Mouse (Mus musculus) gastrocnemius, postnatal 25 days (tissue): ENCODE measurements around the gene Gh. TPM values are rescaled to one million over a fixed set of nuclear protein-coding genes. Genes with fewer than 3 reads are reported as not detected.
A peak's percentile ranks its signal among the peaks of the same experiment; 100 is the strongest.

Experiments used
- DNase-seq: peaks from one replicate; pipeline ENCODE4 v3.0.0; 2022
- total RNA-seq, 2 experiments: library from RNA; stranded (reverse); gene quantifications; 1 replicate in 1 of 2; 2 replicates in 1 of 2; pipeline ENCODE4 v1.2.3; 2021

The Gh gene
- total RNA-seq, 2 experiments from 2014 or later = not detected

DNA sequence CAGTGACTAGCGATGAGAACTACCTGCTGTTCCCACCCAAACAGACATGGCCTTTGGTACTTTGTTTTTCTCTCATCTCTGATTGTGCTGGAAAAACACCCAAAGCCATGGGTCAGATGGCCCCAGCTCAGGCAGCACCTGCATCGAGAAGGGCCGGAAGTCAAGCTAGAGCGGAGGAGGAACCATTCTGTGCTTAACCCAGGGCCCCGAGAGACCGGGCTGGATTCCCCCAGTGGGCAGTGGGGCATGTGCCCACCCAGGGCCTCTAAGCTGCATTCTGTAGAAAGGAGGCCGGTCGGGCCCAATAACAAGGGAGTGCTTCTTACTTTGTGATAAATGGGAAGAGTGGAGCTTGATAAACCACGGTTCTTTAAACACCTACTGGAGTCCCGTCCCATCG, 6.5 kb upstream of the Gh start:
- no peak for DNase-seq

GRCm38 (mm10) chr11:106307432-106307831, 5.8 kb upstream of the Gh start:
- DNase-seq = no peak

GRCm38 (mm10) chr11:106306758-106307157, 5.1 kb upstream of the Gh start:
- DNase-seq = no peak

- no peak for DNase-seq
Observed at GRCm38 (mm10) chr11:106306065-106306385, 4.4 kb upstream of the Gh start.

GRCm38 (mm10) chr11:106305348-106306064, 3.8 kb upstream of the Gh start:
- DNase-seq = no peak

DNA sequence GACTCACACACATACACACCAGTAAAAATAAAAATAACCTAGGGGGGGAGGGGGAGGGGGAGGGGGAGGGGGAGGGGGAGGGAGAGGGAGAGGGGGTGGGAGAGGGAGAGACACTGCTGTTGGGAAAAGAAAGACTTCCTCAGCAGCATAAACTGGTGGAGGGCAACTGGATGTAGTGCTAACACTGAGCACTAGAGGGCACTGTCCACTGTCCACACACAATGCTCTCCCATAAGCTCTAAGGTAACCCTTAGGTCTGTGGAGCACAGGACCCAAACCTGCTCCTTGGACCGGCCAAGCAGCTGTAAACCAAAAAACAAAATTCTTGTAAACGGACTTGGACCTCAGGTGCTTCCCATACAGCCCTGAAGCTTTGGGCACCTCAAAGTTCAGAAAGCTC, 969 bp upstream of the Gh start:
- no peak for DNase-seq

GRCm38 (mm10) chr11:106291861-106292260, 9.8 kb downstream of the Gh start:
- DNase-seq = no peak

DNA sequence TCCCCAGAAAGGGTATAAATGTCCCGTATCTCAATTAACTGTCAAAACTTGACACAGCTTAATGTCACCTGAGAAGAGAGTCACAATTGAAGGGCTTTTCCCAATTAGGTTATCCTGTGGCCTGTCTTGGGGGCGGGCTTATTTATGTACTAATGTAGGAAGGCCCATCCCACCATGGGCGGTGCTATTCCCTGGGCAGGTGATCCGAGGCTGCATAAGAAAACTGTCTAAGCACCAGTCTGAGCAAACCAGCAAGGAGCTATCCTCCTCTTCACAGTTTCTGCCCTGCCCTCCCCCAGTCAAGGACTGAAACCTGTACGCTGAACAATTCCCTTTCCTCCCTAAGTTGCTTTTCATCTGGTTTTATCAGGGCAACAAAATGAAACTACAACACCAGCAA, 11.3 kb downstream of the Gh start:
- DNase-seq = no peak

DNA sequence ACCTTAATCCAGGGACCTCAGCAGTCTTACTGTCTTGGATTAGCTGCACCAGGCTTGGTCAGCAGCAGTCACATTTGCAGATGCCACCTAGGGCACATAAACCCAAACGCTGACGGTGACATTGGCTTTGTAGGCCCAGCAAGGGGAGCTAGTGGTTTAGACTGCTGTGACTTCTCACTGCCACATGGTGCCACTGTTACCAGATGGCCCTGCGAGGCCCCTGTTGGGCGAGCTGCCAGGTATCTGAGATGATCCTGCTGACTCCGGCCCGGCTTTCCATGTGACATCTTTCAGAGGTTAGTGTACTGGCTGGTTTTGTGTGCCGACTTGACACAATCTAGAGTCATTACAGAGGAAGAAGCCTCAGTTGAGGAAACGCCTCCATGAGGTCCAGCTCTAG, 12.3 kb downstream of the Gh start:
- peak; percentile 66 for DNase-seq

GRCm38 (mm10) chr11:106286987-106287386, 14.7 kb downstream of the Gh start:
- DNase-seq = no peak

GRCm38 (mm10) chr11:106286206-106286605, 15.5 kb downstream of the Gh start:
- no peak for DNase-seq

- no peak for DNase-seq
Observed at GRCm38 (mm10) chr11:106284126-106284525, 17.5 kb downstream of the Gh start.

DNA sequence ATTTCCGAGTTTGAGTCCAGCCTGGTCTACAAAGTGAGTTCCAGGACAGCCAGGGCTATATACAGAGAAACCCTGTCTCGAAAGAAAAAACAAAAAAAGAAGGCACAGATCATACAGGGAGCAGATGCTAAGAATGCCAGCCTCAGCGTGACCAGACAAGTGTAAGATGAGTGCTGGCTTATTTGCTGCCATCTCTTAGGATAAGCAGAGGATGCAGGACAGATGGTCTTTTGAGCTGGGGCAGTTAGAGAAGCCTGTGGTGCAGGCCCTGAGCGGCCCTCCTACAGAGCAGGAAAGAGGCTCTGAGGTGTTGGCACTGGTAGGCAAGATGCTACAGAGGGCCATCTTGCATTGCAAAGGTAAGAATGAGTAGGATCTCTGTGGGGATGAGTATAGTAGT, 18.3 kb downstream of the Gh start:
- DNase-seq = no peak

DNA sequence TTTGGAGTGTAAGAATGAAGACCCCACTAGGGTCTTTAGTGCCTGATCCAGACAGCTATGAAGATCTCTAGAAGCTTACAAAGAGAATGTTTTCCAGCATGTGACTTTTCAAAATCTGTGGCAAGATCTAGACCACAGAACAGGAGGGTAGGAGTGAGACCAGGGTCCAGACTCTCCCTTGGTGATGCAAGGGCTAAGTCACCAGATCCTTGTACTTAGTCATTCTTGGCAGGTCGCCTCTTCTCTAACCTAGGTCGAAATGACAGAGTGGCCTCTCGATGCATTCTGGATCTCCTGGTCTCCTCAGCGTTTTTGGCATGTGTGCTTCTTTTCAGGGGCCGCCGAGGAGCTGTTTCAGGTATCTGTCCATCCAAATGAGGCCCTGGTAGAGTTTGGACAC, 19.2 kb downstream of the Gh start:
- no peak for DNase-seq

- DNase-seq = peak; percentile 87
Observed at GRCm38 (mm10) chr11:106276454-106276853, 25.2 kb downstream of the Gh start, which contains the start of gene Tcam1. Gene Tcam1, plus strand, starts transcription at chr11:106276672.

- DNase-seq = peak; percentile 56
Observed at GRCm38 (mm10) chr11:106274971-106275411, 26.7 kb downstream of the Gh start.

- no peak for DNase-seq
Observed at GRCm38 (mm10) chr11:106274374-106274773, 27.3 kb downstream of the Gh start.

GRCm38 (mm10) chr11:106273811-106274210, 27.9 kb downstream of the Gh start:
- no peak for DNase-seq

GRCm38 (mm10) chr11:106273311-106273684, 28.4 kb downstream of the Gh start:
- DNase-seq = no peak

DNA sequence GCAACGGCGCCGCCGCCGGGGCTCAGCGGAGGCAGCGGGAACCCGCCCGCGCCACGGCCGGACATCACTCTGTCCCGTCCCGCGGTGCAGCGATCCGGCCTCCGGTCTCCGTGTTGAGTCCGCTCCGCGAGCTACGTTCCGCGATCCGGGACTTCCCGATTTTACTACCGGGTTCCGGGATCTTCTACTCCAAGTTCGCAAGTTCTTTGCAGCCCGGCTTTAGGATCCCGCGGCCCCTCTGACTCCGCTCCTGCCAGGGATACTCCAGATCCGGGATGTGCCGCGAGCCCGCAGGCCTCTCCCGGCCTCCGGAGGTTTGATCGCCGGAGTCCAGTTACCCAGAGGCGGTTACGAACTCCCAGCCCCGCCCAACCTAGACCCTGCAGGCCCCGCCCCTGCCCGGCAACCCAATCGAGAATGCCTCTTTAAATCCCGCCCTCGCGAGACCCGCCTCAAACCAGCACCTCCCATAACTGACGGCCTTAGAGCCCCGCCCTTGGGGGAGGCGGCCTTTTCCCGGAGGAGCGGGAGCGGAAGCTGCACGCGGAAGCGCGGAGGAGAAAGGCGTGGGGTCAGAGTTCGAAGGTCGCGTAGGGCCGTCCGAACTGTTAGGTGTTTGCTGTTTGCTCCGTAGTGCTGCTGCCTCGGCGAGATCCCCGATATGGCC, 28.9 kb downstream of the Gh start, which contains the start of gene Smarcd2:
Gene Smarcd2, minus strand, starts transcription at position 329 of the 667 bp plus-strand sequence.
- peak; percentile 100 for DNase-seq

GRCm38 (mm10) chr11:106271794-106272643, 29.6 kb downstream of the Gh start:
- DNase-seq = no peak

- DNase-seq = peak; percentile 49
Observed at GRCm38 (mm10) chr11:106271131-106271793, 30.4 kb downstream of the Gh start.
